Mouse (Mus musculus) heart, postnatal 0 days (tissue): ENCODE results near the gene Srrd.

Experiments used
- CTCF ChIP-seq: IDR thresholded peaks from 2 replicates; pipeline ENCODE4 v1.5.1; 2016; ENCODE audit warnings: antibody characterized with exemption, control low read depth, low read depth
- EP300 ChIP-seq: IDR thresholded peaks from 2 replicates; pipeline ENCODE4 v1.6.1; 2016; ENCODE audit warnings: antibody characterized with exemption, low read depth

GRCm38 (mm10) chr5:112391002-112391401 is 48.2 kb upstream of the Srrd start:
- TF ChIP-seq CTCF, result no peak
- TF ChIP-seq EP300, result no peak
